Mouse (Mus musculus) lung, postnatal 0 days (tissue): ENCODE results near the gene Vegfa.

Source experiments
- CTCF ChIP-seq: IDR thresholded peaks from 2 replicates; pipeline ENCODE4 v1.5.1; 2016; ENCODE audit warnings: antibody characterized with exemption, mild to moderate bottlenecking
- EP300 ChIP-seq: IDR thresholded peaks from 2 replicates; pipeline ENCODE4 v1.6.1; 2016; ENCODE audit warnings: antibody characterized with exemption, mild to moderate bottlenecking, control low read depth

GRCm38 (mm10) chr17:46016617-46017016 is 15.6 kb downstream of the Vegfa start:
- no peak for TF ChIP-seq CTCF
- TF ChIP-seq EP300 = no peak
